Mouse (Mus musculus) cerebellum, adult 18-20 months (tissue): ENCODE results near the gene Preb.
A peak's percentile ranks its signal among the peaks of the same experiment; 100 is the strongest.

Experiments
- DNase-seq, 2 experiments: peaks; one replicate each; pipeline ENCODE4 v3.0.0; 2021

Preb gene

DNA sequence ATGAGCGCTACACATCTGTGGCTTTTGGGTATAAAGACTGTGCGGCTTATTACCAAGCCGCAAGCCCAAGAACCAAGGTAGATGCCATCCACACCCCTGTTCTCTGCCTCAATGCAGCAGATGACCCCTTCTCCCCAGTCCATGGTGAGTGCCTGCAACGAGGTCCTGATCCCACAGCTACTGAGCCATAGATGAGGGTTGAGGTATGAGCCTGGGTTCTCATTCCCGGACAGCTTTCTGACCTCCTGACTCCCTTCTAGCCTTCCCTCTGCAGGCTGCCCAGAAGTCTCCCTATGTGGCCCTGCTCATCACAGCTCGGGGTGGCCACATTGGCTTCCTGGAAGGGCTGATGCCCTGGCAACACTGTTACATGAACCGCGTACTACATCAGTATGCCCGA lies 5.6 kb downstream of the Preb start:
- DNase-seq: peak in 1 of 2 experiments; percentile 21

GRCm38 (mm10) chr5:30954065-30954464 lies 6.1 kb downstream of the Preb start:
- peak; percentile 64 for DNase-seq

GRCm38 (mm10) chr5:30952551-30952950 lies 7.6 kb downstream of the Preb start:
- DNase-seq: peak in 1 of 2 experiments; percentile 17

DNA sequence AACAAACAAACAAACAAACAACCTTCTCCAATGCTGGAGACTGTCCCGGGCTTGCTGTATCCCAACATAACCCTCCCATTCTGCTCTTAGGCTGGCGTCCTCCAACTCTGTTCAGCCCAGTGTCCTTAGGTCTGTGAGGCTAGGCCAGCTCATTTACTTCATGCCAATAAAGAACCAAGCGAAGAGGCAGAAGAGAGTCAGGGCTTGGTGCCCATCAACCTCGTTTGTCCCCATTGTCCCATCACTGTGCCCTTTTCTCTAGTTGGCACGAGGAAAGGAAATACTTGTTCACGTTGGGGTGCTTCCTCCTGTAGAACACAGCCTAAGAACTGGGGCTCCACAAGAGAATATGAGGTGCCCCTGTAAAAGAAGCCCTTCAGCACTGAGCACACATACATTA lies 8.5 kb downstream of the Preb start:
- DNase-seq: no peak

- DNase-seq: peak in 1 of 2 experiments; percentile 10
Measured at GRCm38 (mm10) chr5:30950922-30951321, 9.2 kb downstream of the Preb start.

DNA sequence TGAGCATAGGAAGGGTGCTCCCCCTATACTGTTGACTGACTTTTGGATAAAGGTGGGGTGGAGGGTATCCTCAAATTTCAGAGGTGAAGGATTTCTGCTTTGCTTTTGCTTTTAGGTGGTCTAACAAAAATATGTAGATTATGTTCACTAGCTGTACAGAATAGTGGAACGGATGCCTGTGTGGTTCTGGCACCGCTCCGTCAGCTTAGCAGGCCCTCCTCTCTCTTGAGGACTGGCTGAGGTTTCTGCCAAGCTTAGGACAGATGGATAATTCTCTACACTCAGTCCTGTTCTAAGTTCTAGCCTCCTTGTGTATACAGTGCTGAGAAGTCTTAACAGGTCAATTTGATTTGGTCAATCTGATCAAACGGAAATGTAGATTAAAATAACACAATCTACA lies 9.7 kb downstream of the Preb start:
- DNase-seq: peak; percentile 43 to 50

DNA sequence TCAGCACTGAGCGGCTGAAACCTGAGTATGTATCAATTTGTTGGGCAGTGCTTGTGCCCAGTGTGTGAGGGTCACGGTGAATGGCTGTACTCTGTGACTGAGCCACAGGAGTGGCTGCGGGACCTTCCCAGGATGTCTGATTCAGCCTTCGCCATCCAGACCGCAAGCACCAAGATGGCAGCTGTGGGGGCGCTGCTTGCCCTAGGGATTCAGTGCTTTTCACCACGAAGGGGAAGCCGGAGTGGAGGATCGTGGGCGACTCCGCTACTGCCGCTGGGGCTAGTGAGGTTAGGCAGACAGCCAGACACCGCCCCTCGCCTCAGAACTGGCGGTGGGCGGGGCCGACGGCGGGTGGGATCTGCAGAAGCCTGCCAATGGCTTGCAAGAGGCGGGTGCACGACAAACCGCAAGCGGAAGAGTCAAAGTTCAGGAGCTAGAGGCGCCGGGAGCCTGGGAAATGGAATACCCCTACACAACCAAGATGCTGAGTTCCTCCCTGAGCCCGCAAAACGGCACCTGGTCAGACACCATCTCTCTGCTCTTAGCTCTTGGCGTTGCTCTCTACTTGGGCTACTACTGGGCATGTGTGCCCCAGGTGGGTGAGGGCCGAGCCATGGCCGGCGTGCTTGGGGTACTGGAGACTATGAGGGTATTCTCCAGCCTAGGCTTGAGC lies 10.4 kb downstream of the Preb start:
- DNase-seq: peak; percentile 84 to 85

DNA sequence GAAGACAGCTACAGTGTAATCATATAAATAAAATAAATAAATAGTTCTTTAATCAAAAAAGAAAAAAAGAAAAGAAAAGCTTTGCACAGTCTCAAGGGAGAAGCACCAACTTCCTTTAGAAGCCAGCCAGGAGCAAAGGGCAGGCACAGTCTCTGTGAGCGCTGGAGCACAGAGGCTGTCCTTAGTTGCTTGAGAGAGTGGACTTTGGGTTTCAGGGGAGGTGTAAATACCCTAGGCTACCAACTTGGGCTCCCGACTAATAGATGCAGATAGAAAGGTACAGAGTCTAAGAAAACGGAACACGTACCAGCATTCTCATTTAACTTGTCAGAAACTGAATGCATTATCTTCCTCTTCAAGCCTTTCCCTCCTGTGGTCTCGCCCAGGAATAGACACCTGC lies 11.5 kb downstream of the Preb start:
- DNase-seq: no peak

DNA sequence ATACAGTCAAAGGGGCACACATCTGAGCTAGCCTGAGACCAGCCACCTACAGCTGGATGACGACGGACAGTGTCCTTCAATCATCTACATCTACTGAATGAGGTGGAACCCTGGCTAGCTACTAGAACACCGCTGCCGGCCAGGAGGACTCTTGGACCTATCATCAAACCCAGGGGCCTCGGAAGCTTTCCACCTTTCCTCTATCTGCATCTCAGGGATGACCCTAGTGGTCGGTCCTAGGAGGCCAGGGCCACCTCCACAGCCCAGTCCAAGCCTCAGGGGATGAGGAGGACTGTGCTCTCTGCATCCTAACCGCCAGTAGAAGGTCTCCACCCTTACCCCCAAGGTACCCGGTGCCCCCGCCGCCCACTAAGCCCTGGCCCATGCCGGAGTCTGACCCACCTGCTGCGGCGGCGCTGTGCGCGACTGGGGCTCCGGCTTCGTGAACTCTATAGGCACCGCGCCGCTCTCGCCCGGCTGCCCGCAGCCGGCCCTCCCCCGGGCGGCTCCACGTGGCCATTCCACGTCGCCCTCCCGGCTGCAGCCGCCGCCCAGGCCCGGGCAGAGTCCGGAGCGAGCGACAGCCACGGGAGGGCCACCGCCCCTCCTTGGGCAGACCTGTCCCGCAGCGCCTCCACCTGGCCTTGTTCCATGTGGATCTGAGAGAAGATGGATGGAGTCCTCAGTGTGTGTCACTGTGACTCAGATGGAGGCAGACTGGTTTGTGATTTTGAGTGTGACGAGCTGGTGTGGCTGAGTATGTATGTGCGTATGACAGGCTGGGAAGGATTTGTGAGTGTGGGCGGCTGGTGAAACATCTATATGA lies 15.0 kb downstream of the Preb start, which contains the start of gene Cgref1:
TSS of gene Cgref1 (minus strand) at position 636 of the 826 bp plus-strand sequence.
- DNase-seq: peak; percentile 78 to 82

DNA sequence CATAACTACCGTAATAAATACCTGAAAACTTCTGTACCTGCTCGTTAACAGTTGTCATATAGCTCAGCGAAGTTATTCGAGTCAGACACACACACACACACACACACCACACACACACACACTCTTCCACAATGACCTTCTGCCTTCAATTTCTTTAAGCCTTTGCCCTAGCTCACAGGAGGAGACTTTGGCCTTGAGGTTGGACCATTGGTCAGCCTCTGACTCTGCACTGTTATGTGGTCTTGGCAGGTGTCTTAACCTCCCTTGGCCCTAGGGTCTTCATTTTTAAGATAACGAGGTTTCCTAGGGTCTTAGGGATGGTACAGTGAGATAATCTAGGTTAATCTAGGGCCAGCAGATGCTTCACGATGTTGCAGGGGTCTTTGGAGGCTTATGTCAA lies 15.8 kb downstream of the Preb start:
- DNase-seq: no peak

DNA sequence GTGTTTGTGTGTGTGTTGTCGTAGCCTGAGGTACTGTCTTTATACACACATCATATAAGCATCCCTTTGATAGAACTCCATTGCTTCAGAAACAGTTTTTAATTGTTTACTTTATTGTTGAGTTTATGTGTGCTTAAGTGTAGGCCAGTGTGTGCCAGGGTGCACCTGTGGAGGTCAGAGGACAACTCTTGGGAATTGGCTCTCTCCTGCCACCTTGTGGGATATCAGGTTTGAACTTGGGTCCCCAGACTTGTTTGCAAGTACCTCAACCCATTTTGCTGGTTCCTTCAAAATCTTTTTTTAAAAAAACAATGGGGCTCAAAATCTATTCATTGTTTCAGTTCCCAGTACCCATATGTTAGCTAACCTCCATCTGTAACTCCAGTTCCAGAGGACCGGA lies 17.2 kb downstream of the Preb start:
- no peak for DNase-seq

GRCm38 (mm10) chr5:30934725-30935461 lies 25.3 kb downstream of the Preb start:
- no peak for DNase-seq

DNA sequence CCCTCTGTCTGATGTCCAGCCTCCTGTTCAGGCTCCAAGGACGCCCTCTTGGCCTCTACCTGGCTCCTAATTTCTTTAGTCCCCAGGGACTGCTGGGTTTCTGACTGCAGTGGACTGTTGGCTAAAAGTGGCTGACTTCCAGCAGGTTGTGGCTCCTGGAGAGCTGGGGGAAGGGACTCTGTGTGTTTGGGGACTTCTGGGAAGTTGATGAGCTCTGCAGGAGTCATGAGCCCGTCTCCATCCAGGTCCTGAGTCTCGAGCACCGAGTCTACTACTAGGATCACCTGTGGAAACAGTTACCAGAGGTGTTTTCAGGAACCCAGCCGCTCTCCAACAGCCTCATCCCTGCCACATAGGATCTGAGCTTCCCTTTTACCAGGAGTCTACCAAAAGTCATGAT lies 26.5 kb downstream of the Preb start:
- no peak for DNase-seq

DNA sequence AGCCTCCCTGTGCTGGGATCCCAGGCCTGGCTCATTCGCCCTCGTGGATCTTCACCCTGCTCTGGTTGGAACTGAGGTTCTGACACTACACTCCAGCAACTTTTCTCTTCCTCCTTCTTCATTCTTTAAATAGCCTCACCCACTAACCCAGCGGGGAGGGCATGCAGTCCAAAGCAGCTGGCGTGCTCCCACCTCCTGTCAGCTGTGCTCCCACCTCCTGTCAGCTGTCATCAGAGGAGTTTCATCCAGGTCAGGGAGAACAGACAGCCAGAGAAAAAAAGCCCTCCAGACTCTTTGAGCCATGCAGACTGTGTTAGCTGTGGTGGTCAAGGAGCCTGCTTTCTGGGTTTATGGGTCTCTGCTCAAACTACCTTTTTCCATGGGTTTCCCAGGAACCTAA lies 28.8 kb downstream of the Preb start:
- no peak for DNase-seq

- DNase-seq: no peak
Measured at GRCm38 (mm10) chr5:30930846-30931245, 29.3 kb downstream of the Preb start.

DNA sequence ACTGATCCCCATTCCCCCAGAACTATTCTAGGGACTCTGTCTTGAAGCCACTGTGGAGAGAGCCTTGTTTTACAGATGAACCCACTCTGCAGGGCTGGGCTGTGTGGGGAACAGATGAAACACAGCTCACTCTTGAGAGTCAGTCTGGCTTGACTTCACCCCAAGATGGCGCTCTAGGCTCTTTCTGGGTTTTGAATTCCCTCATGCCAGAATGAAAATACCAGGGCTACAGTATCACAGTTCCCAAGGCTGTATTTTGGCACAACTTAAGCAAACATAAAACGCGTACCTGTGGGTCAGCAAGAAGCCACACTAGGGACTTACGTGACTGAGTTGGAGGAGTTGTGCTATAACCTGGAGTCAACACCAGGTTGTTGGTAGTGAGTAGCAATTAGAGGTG lies 30.0 kb downstream of the Preb start:
- DNase-seq: peak; percentile 84 to 85

DNA sequence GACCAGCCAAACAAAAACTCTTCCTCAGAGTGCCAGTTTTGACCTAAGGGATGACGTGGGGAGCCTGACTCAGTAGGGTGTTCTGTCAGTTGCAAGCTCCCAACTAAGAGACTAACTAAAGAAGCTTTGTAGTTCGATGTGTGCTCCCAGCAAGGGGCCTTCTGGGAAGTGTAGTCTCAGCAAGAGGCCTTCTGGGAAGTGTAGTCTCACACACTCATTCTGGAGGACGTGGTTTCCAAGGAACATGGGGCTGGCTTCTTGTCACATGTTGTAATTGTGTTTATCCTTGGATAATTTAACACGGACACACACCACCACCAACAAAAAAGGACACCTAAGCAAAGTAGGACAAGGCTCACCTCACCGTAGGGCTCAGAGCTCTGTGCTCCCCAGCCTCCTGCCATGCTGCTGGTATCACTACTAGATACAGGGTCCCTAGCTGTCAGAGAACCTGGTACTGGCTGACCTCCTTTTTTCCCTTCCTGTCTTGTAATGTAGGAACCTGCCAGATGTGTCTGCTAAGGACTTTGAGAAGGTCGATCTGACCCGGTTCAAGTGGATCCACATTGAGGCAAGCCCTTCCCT lies 32.1 kb downstream of the Preb start:
- peak; percentile 35 to 59 for DNase-seq

GRCm38 (mm10) chr5:30926073-30926472 lies 34.1 kb downstream of the Preb start:
- no peak for DNase-seq

DNA sequence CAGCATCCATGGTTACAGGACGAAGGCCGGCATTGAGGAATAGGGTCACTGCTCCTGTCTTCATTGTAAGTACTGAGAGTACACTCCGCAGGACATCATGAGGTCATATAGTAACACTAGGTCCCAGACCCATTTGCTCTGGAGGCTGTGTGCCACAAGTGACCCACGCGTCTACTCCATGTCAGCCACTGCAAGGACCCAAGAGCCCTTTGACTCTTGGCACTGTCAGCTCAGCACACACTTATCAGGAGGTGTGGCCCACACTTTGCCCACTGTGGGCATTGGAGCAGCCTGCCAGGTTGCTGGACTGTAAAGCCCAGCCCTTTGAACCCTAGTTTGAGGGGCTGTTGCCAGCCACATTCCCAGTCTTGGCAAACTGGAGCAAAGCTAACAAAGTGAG lies 34.9 kb downstream of the Preb start:
- no peak for DNase-seq

GRCm38 (mm10) chr5:30924614-30925013 lies 35.5 kb downstream of the Preb start:
- DNase-seq: no peak

DNA sequence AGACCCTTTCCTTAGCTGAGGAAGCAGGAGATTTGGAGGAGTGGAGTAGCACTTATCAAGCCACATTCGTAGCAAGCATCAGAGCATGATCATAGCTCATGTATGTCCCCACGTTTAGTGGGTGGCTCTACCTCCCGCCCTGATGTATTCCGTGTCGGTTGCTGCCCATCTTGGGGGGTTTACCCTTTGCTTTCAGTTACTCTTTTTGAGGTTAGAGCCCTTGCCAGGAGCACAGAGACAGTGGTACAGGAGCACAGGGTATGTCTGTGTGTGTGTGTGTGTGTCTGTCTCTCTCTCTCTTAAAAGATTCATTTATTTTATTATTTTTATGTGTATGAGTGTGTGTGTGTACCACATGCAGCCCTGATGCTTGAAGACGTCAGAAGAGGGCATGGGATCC lies 37.0 kb downstream of the Preb start:
- no peak for DNase-seq

DNA sequence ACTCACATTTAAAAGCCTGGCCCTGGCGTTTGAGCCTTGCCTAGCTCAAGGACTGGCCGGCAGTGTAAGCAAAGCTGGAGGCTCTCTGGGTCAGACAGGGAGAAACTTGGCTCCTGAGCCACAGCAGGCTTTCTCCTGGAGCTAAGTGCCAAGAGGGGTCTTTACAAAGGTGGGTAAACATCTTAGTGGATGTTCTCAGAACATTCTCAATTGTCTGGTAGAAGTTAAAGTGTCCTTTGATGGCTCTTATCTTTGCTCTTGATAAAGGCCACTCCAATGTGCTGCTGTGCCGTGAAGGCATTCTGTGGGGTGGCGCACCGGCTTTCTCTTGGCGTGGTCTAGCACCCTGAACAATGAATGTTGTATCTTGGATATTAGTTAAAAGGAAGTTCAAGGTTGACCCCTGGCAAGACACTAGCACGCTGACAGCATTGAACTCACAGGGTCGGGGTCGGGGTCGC lies 37.5 kb downstream of the Preb start:
- no peak for DNase-seq
